Mouse (Mus musculus) heart, postnatal 36 days (tissue): ENCODE measurements around the gene Usp7. TPM values are rescaled to one million over a fixed set of nuclear protein-coding genes. Genes with fewer than 3 reads are reported as not detected.
"Not testable (repeated sequence)": the region's sequence is repeated elsewhere in the genome, so short reads cannot be mapped to it uniquely, and the experiment has no call there.

ENCODE experiments used
- DNase-seq, 2 experiments: peaks; one replicate each; pipeline ENCODE4 v3.0.0; 2021 to 2022
- intact Hi-C: fragments of 180-260 bp; cut with DNase I; formaldehyde crosslinking; loops from one replicate; pipeline ENCODE4 v1.15.1; 2025
- total RNA-seq, 2 experiments: library from RNA; stranded (reverse); gene quantifications; 2 replicates each; pipeline ENCODE4 v1.2.3; 2021

The Usp7 gene
- total RNA-seq, 2 experiments from 2014 or later: 49.3 to 50.9 TPM

DNA sequence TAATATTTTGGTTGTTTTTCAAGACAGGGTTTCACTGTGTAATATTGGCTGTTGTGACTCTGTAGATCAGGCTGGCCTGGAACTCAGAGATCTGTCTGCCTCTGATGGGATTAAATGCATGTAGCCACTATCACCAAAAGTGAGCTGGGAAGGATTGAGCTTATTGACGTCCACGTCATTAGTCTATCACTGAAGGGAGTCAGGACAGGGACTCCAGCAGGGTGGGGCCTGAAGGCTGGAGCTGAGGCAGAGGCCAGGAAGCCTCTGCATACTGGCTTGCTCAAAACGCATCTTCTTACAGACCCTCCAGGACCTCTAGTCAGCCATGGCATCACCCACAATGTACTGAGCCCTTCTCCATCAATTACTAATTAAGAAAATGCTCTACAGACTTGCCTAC lies 33.1 kb downstream of the Usp7 start:
- DNase-seq: no peak
- intact Hi-C loops: no loop called here

DNA sequence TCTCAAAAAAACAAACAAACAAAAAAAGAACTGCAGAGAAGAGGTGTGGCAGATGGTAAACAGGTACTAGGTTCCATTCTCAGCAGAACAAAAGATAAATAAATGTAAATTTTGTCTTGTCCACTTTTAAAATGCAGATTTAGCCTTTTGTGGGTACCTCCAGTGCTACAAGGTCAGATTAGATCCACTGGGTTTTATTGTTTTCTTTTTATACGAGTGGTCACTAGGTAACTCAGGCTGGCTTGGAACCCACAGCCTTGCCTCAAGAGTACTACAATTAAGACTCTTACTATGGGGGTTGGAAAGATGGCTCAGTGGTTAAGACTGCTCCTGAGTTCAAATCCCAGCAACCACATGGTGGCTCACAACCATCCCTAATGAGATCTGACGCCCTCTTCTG lies 33.9 kb downstream of the Usp7 start:
- DNase-seq: no peak
- intact Hi-C loops: no loop called here

DNA sequence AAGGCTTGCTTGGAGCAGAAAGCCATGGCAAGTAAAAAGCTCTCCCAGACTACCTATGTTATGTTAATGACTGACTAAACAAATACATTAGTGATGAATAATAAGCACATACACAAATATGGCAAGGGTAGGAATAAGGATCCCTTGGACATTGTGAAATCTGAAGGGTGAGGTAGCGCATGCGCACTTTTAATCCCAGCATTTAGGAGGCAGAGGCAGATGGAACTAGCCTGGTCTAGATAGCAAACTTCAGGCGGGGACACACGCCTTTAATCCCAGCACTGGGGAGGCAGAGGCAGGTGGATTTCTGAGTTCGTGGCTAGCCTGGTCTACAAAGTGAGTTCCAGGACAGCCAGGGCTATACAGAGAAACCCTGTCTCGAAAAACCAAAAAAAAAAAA lies 34.5 kb downstream of the Usp7 start:
- DNase-seq, intact Hi-C loops: not testable (repeated sequence)

DNA sequence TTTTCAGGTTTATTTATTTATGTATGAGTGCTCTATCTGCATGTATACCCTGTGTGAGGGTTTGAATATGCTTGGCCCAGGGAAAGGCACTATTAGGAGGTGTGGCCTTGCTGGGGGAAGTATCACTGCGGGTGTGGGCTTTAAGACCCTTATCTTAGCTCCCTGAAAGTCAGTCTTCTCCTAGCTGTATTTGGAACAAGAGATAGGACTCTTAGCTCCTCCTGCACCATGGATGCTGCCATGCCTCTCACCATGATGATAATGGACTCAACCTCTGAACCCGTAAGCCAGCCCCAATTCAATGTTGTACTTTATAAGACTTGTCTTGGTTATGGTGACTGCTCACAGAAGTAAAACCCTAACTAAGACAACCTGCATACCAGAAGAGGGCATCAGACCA lies 39.8 kb downstream of the Usp7 start:
- no peak for DNase-seq
- intact Hi-C loops: no loop called here

DNA sequence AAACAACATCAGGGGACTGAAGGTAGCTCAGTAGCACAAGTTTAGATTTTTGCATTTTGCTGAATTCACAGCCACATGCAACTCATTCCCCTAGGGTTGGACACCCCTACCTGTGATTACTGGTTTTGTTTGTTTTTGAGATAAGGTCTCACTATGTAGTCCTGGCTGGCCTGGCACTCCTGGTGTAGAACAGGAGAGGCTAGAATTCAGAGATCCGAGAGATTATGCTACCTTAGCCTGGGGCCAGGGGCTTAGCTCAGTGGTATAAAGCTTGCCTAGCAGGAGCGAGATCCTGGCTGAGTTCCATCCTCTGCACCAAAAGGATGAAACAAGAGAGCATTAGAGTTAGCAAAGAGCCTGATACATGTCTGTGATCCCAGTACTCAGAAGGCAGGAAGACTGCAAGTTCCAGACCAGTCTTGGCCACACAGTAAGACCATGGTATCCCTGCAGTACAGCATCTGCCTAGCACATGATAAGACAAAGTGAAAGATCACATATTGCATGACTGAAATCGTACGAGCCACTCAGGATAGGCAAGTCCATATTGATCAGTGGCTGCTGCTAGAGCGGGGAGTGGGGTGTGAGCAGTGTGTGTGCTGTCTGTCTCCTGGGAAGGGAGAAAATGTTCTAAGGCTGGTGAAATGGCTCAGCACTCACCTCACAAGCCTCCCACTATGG lies 40.4 kb downstream of the Usp7 start:
- intact Hi-C loops: no loop called here
- no peak for DNase-seq

DNA sequence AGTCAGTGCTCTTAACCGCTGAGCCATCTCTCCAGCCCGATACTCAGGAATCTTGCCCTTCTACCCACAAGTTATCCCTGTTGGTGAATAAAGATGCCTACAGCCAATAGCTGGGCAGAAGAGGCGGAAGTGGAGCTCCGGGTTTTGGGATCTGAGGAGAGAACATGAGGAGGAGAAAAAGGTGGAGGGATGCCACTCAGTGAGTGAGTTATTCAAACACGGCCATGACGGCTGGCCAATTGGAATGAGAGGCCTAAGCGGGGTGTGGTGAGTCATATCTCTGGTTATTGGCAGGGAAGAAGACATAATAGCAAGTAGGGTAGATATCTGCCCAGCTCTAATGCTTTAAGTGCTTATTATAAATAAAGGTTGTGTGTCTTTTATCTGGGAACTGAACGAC lies 43.2 kb downstream of the Usp7 start:
- DNase-seq: no peak
- intact Hi-C loops: no loop called here

DNA sequence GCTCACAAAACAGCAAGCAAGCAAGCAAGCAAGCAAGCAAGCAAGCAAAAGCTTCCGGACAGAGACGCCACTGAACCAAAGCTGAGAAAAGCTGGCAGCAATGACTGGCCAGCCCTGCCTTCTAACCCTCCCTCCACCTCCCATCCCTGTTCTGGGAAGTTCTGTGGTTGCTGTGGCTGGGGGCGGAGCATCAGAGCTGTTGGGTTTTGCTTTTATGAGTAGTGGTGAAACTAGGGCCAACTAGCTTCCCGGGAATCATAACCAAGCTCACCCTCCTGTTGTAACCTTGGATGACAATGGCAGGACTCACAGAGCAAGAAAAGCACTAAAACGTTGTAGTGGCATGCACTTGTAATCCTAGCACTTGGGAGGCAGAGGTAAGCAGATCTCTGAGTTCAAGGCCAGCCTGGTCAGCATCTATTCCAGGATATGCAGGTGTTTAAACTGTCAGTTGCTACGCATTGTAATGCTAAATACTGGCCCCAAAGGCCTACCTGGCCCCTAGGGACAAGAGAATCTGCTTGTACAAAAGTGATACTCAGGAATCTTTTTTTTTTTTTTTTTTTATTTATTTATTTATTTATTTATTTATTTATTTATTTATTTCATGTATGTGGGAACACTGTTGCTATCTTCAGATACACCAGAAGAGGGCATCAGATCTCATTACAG lies 43.8 kb downstream of the Usp7 start:
- DNase-seq: no peak
- intact Hi-C loops: no loop called here

DNA sequence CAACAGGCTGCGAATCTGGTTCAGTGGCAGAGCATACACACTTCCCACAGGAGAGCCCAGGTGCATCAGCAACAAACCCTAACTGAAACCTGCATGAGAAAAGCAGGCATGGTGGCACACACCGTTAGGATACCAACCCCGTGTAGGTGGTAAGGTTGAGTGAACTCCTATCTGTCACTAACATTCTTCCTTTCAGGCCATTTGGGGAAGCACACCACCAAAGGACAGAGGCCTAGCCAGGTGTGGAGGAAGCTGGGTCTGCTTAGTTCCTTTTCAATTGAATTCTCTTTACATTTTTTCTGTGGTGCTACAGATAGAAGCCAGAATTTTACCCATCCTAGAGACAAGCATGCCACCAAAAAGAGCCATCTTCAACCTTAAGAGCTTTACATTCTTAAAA lies 44.3 kb downstream of the Usp7 start:
- intact Hi-C loops: no loop called here
- no peak for DNase-seq

DNA sequence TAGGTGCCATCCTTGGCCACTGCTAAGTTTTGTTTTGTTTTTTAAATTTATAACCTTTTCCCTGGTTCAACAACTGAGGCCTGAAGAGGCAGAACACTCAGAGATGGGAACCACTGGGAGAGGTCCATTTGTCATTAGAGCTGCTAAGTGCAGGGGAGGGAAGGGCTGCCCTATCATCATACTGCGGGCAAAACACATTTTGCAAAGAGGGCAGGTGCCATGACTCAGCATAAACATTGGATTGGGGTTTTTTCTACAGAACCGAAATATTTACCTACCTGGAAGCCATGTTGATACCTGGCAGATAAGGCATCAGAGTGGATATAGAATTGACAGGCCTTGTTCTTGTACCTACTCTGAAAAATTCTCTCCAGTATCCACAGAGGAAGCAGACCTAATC lies 45.6 kb downstream of the Usp7 start:
- intact Hi-C loops: no loop called here

DNA sequence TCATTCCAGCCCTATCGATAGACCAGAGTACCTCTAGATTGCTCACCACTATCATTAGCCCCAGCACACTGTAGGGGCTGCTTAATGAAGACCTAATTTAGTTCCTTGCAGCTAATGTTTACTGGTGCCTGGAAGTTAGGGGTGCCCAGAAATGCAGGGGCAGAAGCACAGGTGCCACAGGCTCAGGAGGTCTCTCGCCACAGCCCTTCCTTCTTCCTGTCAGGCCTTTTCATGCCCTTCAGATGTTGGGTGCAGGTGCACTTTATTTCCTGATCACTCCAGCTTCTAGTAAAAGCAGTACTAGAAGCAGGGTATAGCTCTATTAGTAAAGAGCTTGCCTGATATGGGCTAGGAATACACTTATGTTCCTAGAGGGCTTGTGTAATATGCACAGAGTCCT lies 46.4 kb downstream of the Usp7 start:
- intact Hi-C loops: no loop called here
- DNase-seq: no peak

More for the DNA sequence above, 45.6 kb downstream of the Usp7 start:
- no peak for DNase-seq

DNA sequence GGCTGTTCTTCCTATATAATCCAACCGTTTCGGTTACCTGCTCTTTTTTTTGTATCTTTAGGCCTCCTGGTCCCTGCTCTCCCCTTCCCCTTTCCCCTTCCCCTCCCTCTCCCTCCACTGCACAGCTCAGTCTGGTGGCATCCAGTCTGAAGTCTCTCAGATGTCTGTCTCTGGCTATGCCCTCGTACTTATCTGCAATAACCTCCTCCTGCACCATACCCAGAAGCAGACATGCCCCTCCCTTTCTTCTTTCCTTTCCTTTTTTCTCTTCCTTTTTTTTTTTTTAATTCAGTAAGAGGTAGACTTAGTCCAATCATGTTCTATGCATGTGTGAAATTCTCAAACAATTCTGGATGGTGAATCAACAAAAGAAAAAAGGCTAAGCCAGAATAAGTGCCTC lies 48.1 kb downstream of the Usp7 start:
- intact Hi-C loops: no loop called here
- DNase-seq: no peak

DNA sequence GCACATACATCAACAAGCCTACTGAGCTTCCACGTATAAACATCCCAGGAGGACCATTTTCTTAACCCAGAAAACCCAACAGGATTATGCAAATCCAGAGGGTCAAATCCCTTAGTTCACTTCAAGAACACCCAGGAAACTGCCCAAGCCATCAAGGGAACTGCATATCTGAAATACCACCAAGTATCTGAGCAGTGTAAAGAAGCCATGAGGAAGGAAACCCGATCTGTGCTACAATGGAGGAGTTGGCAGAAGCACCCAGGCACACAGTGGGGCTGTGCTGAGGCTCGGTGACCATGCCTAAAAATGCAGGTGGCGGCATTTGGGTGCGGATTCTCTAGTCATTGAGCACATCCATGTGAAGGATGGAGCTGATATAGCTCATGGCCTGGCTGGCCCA lies 50.4 kb downstream of the Usp7 start:
- DNase-seq: no peak
- intact Hi-C loops: no loop called here

DNA sequence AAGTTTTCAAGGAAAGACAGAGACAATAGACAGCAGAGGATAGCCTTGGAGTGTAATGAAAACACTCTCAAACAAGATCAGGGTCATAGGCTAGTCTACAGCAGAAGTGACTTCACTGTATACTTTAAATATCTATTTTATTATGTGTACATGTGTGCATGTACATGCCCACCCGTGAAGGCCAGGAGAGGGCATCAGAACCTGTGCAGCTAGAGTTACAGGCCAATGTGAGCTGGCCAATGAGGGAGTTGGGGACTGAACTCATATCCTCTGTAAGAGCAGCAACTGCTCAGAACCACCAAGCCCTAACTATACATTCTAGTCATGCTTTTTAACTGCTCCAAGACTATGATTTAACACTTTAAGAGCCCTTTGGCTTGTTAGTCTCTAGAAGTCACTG lies 51.0 kb downstream of the Usp7 start:
- no peak for DNase-seq
- intact Hi-C loops: no loop called here

DNA sequence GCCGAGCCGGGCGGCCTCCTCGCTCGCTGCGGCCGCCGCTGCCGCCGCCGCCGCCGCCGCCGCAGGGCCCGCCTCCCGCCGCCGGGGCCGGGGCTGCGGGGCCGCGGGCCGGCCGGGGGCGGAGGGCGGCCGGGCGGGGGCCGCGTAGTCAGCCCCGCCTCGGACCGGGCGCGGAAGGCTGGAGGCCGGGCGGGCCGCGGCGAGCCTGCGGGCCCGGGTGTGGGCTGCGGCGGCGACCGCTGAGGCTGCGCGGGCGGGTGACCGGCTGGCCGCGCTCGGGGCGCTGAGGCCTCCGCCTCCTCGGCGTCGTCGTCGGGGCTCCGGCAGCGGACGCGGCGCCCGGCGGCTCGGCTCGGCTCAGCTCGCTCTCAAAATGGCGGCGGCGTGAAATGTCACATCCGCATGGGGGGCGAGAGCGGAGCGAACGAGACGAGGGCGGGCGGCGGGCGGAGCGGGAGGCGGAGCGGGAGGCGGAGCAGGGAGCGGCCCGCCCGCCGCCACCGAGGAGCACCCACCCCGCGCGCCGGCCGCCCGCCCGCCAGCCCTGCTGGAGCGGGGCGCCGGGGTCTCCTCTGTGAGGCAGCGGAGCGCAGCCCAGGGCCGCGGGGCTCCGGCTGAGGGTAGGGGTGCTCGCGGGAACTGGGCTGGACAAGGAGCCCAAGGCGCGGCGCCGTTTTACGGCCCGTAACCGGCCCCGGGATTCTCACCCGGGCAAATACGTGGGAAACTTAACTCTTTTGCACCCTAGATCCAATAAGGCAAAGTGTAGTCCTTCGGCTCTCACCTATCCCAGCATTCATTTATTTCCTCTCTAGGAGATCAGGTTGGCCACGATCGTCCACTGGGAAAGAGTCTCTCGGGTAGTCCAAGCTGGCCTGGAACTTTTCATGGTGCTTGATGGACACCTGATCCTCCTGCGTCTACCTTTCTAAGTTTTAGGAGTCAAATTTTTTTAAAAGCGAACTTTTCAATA lies 53.3 kb downstream of the Usp7 start:
- intact Hi-C loops: loop anchor here (2.0 kb wide), 1 partner anchor 92 kb away; the partner anchor contains the start of gene 1810013L24Rik
- peak; percentile 92 to 94 for DNase-seq

DNA sequence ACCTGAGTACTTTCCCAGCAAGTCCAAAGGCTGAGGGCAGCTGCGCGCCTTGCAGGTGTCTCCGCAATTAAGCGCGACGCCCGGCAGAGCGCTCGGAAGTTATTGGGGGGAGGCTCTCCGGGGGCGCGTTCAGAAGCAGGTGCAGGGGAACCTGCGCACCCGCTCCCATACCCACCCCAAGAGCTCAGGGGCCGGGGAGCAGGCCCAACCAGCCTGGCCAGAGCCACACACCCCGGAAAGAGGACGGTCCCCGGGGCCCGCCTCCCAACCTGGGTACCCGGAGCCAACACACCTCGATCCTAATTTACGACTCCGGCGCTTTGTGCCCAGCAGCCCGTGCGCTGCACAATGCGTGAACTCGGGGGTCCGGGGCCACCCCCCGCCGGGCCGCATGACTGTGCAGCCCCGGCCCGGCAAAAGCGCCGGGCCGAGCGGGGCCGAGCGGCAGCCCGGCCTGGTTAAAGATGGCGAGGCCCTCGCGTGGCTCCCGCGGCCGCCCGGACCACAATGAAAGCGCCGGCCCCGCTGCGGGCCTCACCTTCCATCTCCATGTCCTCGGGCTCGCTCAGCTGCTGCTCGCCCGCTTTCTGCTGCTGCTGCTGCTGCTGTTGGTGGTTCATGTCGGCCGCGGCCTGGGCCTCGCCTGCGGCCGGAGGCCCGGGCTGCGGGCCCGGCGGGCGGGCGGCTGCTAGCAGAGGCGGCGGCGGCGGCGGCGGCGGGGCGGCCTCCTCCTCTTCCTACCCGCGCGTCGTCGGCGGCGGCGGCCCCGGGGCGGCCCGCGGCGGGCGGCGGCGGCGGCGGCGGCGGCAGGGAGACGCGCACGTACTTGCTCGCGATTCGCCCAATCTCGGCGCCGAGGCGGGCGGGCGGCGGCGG lies 54.2 kb downstream of the Usp7 start:
- intact Hi-C loops: loop anchor here (2.0 kb wide), 1 partner anchor 93 kb away; the partner anchor contains the start of gene 1810013L24Rik
- DNase-seq: peak; percentile 19 to 42

DNA sequence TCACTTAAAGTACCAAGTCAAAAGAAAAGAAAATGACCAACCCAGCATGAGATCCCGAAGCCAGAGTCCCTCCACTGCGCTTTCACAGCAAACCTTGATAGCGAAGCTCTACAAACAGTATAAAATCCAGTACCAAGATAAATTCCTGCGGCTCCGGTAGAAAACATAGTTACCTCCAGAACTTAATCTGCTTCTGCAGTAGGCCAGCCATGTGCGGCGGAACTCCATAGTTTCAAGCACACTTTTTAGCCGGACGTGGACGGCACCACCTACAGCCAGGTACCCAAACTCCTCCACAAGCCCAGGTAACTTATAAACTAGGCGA lies 54.8 kb downstream of the Usp7 start:
- intact Hi-C loops: no loop called here
- no peak for DNase-seq

DNA sequence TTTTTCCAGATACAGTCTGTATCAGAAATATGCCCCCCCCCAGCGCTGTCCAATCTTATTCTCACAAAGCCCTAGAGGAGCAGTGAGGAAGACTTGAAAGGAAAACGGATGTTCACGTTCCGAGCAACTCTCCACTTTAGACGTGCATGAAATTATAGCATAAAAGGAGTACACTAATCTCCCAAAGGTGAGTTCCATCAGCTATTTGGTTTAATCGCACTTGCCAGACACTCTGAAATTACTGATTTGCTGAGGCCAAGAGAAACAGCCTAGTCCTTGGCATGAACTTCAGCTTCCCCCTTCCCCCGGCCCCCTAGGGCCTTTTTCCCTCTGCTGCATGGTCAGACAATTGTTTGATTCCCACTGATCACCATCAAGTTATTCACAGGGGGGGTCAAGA lies 55.4 kb downstream of the Usp7 start:
- no peak for DNase-seq
- intact Hi-C loops: no loop called here

DNA sequence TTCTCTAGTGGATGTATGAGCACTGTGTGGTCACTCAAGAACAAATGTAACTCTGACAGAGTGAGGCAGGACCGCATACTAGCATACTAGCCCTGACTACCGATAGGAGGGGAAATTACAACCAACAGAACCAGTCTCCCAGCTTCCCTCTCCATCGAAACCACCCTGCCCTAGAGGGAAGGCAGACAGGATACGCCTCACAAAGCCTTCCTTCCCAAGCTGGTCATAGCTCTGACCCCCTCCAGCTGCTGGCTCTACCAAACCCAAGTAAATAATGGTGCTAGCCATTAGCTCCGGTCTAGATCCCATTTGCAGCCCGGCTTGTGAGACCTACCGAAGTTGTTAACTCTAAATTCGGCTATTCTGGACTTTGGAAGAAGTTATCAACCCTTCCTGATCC lies 56.1 kb downstream of the Usp7 start:
- intact Hi-C loops: no loop called here
- no peak for DNase-seq

DNA sequence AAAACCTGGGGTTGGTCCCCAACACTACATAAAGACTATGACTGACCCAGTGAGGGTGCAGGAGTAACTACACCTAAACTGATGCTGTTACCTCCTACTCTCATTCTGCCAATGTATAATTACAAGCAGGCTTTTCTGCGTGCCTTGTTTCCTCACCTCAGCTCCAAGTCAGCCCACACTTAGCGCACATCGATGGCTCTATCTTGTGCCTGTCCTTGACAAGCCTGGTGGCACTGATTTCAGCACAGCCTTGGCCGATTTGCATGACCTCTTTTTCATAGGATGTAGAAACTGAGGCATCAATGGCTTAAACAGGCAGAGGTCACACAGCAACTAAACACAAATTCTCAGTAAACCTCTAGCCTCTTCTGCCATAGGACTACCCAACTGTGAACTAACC lies 57.4 kb downstream of the Usp7 start:
- intact Hi-C loops: no loop called here
- no peak for DNase-seq

DNA sequence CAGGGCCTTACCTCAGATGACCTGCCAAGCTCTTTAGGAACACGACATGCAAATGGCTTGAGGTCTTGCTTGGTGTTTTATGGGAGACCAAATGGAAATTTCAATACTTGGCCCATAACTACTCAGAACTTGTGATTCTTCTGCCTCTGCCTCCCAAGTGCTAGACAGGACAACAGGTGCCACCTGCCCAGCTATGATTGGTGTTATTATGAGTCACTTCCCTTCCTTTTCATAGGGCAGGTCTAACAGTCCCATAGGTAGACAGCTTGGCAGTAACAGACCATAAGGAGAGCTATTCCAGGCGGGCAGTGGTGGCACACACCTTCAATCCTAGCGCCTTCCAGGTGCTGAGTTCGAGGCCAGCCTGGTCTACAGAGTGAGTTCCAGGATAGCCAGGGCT lies 58.5 kb downstream of the Usp7 start:
- no peak for DNase-seq
- intact Hi-C loops: no loop called here

DNA sequence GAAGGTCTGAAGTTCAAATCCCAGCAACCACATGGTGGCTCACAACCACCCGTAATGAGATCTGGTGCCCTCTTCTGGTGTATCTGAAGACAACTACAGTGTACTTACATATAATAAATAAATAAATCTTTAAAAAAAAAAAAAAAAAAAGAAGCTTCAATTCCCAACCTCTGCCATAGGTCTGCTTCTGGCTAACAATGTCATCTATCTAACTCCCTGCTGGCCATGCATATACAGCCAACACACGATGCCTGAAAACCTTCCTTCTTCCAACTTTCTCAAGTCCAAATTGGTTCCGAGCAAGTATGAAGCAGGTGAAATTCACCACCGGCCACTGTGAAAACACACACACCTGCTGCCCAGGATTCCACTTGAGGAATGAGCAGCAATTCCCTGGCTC lies 59.7 kb downstream of the Usp7 start:
- intact Hi-C loops, DNase-seq: not testable (repeated sequence)
